Mouse (Mus musculus): ENCODE measurements around the gene Gabpb1.

DNA sequence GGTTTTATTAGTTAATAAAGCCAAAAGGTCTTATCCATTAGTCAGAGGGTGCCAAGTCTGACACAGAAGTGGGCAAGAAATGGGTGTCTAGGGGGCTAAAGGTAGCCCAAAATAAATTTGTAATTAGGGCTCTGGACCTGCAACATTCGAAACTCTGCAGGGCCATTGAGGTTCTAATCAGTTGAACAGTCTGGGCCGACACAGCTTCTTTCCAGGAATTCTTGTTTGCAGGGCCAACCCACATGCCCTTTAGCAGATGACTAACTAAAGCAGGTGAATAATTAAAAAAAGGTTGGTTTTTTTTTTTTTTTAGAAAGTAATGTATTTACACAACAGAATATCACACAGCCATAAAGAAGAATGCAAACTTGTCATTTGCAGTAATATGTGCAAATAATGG is 53.7 kb downstream of the Gabpb1 start:
- TF ChIP-seq CTCF (IDR thresholded peaks at IDR 0.05; ENCODE audit: borderline replicate concordance, insufficient read depth, low read length) (no peak), POLR2A (IDR thresholded peaks at IDR 0.05; ENCODE audit: low read depth, low read length) (no peak)
